In genomic region chr3:108653710-108654379, GRCm38 (mm10) we compare ENCODE assay signal across 8 mouse cellular contexts. TPM values are rescaled to one million over a fixed set of nuclear protein-coding genes. Genes with fewer than 3 reads are reported as not detected.
DNase-seq lines count a peak whose midpoint lies in the region; ATAC-seq and TF ChIP-seq lines count a peak whose summit lies in the region.

Gene Clcc1 (plus strand): TSS chr3:108653913.

- no peaks in the 10 kb centered on the region for H3K27me3 ChIP-seq in forebrain, embryonic 10.5 days (ENCODE audit: poor library complexity, severe bottlenecking)
- no peaks in the 10 kb centered on the region for H3K27me3 ChIP-seq in heart, embryonic 15.5 days
- no peaks in the 10 kb centered on the region for H3K27me3 ChIP-seq in liver, embryonic 14.5 days (ENCODE audit: control insufficient read depth, insufficient read depth, low read length)
- H3K27me3 ChIP-seq in neural tube, embryonic 11.5 days (ENCODE audit: control insufficient read depth, insufficient read depth, low read length): no peaks in the 10 kb centered on the region
- no peaks in the 10 kb centered on the region for H3K27me3 ChIP-seq in stomach, postnatal 0 days (ENCODE audit: control insufficient read depth, insufficient read depth, low read length)

- under 1% methylated on average over 57 of the region's 57 CpGs for WGBS in forebrain, embryonic 10.5 days
- under 1% methylated on average over 57 of the region's 57 CpGs for WGBS in heart, embryonic 15.5 days
- WGBS in liver, embryonic 14.5 days (ENCODE audit: insufficient replicate concordance): under 1% methylated on average over 56 of the region's 57 CpGs
- under 1% methylated on average over 53 of the region's 57 CpGs for WGBS in neural tube, embryonic 11.5 days
- under 1% methylated on average over 56 of the region's 57 CpGs for WGBS in stomach, postnatal 0 days

- peaks cover 20% of the 10 kb centered on the region for H3K4me1 ChIP-seq in forebrain, embryonic 10.5 days
- peaks cover 13% of the 10 kb centered on the region for H3K4me1 ChIP-seq in heart, embryonic 15.5 days (replicated peaks)
- H3K4me1 ChIP-seq in liver, embryonic 14.5 days (replicated peaks; ENCODE audit: control insufficient read depth in 2 of 2, insufficient read depth in 2 of 2, low read length in 1 of 2): peaks cover 10 to 11% of the 10 kb centered on the region in 2 experiments
- peaks cover 6% of the 10 kb centered on the region; the same call in 1 of the 2 replicates for H3K4me1 ChIP-seq in neural tube, embryonic 11.5 days (ENCODE audit: control insufficient read depth, insufficient read depth, low read length)
- H3K4me1 ChIP-seq in stomach, postnatal 0 days (replicated peaks; ENCODE audit: control insufficient read depth, insufficient read depth): no peaks in the 10 kb centered on the region

- ATAC-seq in heart, embryonic 15.5 days (replicated peaks; ENCODE audit: insufficient number of reproducible peaks, insufficient read depth, low FRiP score, low read depth): peak; percentile 97
- peak; percentile 97 for ATAC-seq in liver, embryonic 14.5 days (ENCODE audit: insufficient read depth)
- ATAC-seq in neural tube, embryonic 11.5 days (ENCODE audit: insufficient read depth, low FRiP score, low TSS enrichment): peak; percentile 98
- peak; percentile 97 for ATAC-seq in stomach, postnatal 0 days (ENCODE audit: low FRiP score, low TSS enrichment)

- no peaks in the 10 kb centered on the region for H3K9me3 ChIP-seq in forebrain, embryonic 10.5 days
- no peaks in the 10 kb centered on the region for H3K9me3 ChIP-seq in heart, embryonic 15.5 days (replicated peaks)
- no peaks in the 10 kb centered on the region for H3K9me3 ChIP-seq in liver, embryonic 14.5 days (ENCODE audit: control insufficient read depth, low read length)
- H3K9me3 ChIP-seq in neural tube, embryonic 11.5 days (ENCODE audit: control insufficient read depth, low read length): no peaks in the 10 kb centered on the region
- H3K9me3 ChIP-seq in stomach, postnatal 0 days (ENCODE audit: control insufficient read depth, low read length): no peaks in the 10 kb centered on the region

- peak; percentile 92 to 96 for DNase-seq in CD8-positive naive resting alpha-beta T cell, adult 2 months (ENCODE audit: low read depth in 2 of 2, low spot score in 2 of 2)
- DNase-seq in c-Kit-positive CD71-negative TER-119-negative erythroid progenitor cells, embryonic 14.5 days (ENCODE audit: low read depth): peak; percentile 81
- peak; percentile 94 for DNase-seq in forebrain, embryonic 10.5 days (ENCODE audit: extremely low spot score, low spot score)
- peak; percentile 94 to 98 for DNase-seq in kidney, postnatal 25 days
- DNase-seq in liver, embryonic 14.5 days (ENCODE audit: low read depth in 3 of 3, low spot score in 3 of 3): peak; percentile 83 to 85 (median 84)
- peak; percentile 97 for DNase-seq in neural tube, embryonic 11.5 days (ENCODE audit: low spot score)
- peak; percentile 96 for DNase-seq in stomach, postnatal 0 days (ENCODE audit: low spot score)

- peak within 1 kb of the TSS; percentile 92 for H3K4me3 ChIP-seq in forebrain, embryonic 10.5 days
- peak within 1 kb of the TSS; percentile 97 for H3K4me3 ChIP-seq in heart, embryonic 15.5 days
- H3K4me3 ChIP-seq in liver, embryonic 14.5 days (ENCODE audit: insufficient read depth in 1 of 2, low read depth in 2 of 2, low read length in 2 of 2): peak within 1 kb of the TSS; percentile 72 to 82
- peak within 1 kb of the TSS; percentile 59 for H3K4me3 ChIP-seq in neural tube, embryonic 11.5 days (ENCODE audit: low read depth, low read length)
- H3K4me3 ChIP-seq in stomach, postnatal 0 days (ENCODE audit: low read depth, low read length): peak within 1 kb of the TSS; percentile 90

- TF ChIP-seq CTCF in liver, embryonic 14.5 days (IDR thresholded peaks at IDR 0.05; ENCODE audit: low read depth): no peak
- no peak for TF ChIP-seq CTCF in stomach, postnatal 0 days (IDR thresholded peaks at IDR 0.05; ENCODE audit: low read depth)

- TF ChIP-seq EP300 in liver, embryonic 14.5 days (IDR thresholded peaks at IDR 0.05; ENCODE audit: low read depth): no peak
- TF ChIP-seq EP300 in stomach, postnatal 0 days (optimal IDR thresholded peaks at IDR 0.05): peak; percentile 9

- H3K4me2 ChIP-seq in heart, embryonic 15.5 days: peak within 1 kb of the TSS; percentile 75
- H3K4me2 ChIP-seq in liver, embryonic 14.5 days (ENCODE audit: low read depth): peak within 1 kb of the TSS; percentile 80
- H3K4me2 ChIP-seq in neural tube, embryonic 11.5 days (ENCODE audit: low read depth): peak within 1 kb of the TSS; percentile 52
- peak within 1 kb of the TSS; percentile 64 for H3K4me2 ChIP-seq in stomach, postnatal 0 days (replicated peaks; ENCODE audit: low read depth)

- peaks cover 13% of the 10 kb centered on the region for H3K36me3 ChIP-seq in forebrain, embryonic 10.5 days (replicated peaks)
- H3K36me3 ChIP-seq in heart, embryonic 15.5 days: no peaks in the 10 kb centered on the region
- H3K36me3 ChIP-seq in liver, embryonic 14.5 days (replicated peaks; ENCODE audit: control insufficient read depth, insufficient read depth, low read depth): no peaks in the 10 kb centered on the region
- no peaks in the 10 kb centered on the region for H3K36me3 ChIP-seq in neural tube, embryonic 11.5 days (ENCODE audit: control insufficient read depth, insufficient read depth, low read length)
- H3K36me3 ChIP-seq in stomach, postnatal 0 days (ENCODE audit: control insufficient read depth, insufficient read depth, low read length): no peaks in the 10 kb centered on the region

- H3K27ac ChIP-seq in forebrain, embryonic 10.5 days: peak within 1 kb of the TSS; percentile 96
- peak within 1 kb of the TSS; percentile 89 for H3K27ac ChIP-seq in heart, embryonic 15.5 days
- peak within 1 kb of the TSS; percentile 45 for H3K27ac ChIP-seq in liver, embryonic 14.5 days
- 0 out of 2 replicates have a peak within 1 kb of the TSS, but pooled peaks have one; percentile 2 for H3K27ac ChIP-seq in neural tube, embryonic 11.5 days (ENCODE audit: low read depth, low read length)
- peak within 1 kb of the TSS; percentile 88 for H3K27ac ChIP-seq in stomach, postnatal 0 days (replicated peaks)

- peak within 1 kb of the TSS; percentile 95 for H3K9ac ChIP-seq in heart, embryonic 15.5 days
- H3K9ac ChIP-seq in liver, embryonic 14.5 days (replicated peaks): peak within 1 kb of the TSS; percentile 88
- H3K9ac ChIP-seq in neural tube, embryonic 11.5 days (ENCODE audit: low read length): peak within 1 kb of the TSS; percentile 76
- peak within 1 kb of the TSS; percentile 89 for H3K9ac ChIP-seq in stomach, postnatal 0 days (ENCODE audit: low read length)

RNA-seq across cellular contexts. Expression of gene Clcc1, which starts in this region (rescaled TPM):
- polyA plus RNA-seq in forebrain, embryonic 10.5 days (2016; fragmentation: Nextera tagmentation; extraction: Ambion mirVana): 73.0 and 73.6 TPM in 2 replicates
- 50.3 and 50.9 TPM in 2 replicates for polyA plus RNA-seq in heart, embryonic 15.5 days (2015; fragmentation: Nextera tagmentation; extraction: Ambion mirVana)
- polyA plus RNA-seq in liver, embryonic 14.5 days (2012; rRNA removed): 17.7 and 22.7 TPM in 2 replicates
- polyA plus RNA-seq in liver, embryonic 14.5 days (2014; fragmentation: Nextera tagmentation; extraction: Ambion mirVana): 38.5 and 45.7 TPM in 2 replicates
- 49.2 and 53.6 TPM in 2 replicates for polyA plus RNA-seq in neural tube, embryonic 11.5 days (2014; fragmentation: Nextera tagmentation; extraction: Ambion mirVana)
- polyA plus RNA-seq in stomach, postnatal 0 days (2015; fragmentation: Nextera tagmentation; extraction: Ambion mirVana): 53.8 and 60.9 TPM in 2 replicates

Comparison
In these comparisons a context has a peak if more than half of its experiments do, and no peak if none do; other contexts are left out.
1. Peak in every context shown above with its lines: DNase-seq, ATAC-seq, H3K4me3 ChIP-seq and H3K27ac ChIP-seq.
2. H3K27ac ChIP-seq: peak in every context shown above with its lines; median percentile 96 in forebrain, embryonic 10.5 days; 89 in heart, embryonic 15.5 days; 88 in stomach, postnatal 0 days; 45 in liver, embryonic 14.5 days; 2 in neural tube, embryonic 11.5 days.